Mouse (Mus musculus): ENCODE results near the gene Chchd5.
A peak's percentile ranks its signal among the peaks of the same experiment; 100 is the strongest.

Gene Chchd5

DNA sequence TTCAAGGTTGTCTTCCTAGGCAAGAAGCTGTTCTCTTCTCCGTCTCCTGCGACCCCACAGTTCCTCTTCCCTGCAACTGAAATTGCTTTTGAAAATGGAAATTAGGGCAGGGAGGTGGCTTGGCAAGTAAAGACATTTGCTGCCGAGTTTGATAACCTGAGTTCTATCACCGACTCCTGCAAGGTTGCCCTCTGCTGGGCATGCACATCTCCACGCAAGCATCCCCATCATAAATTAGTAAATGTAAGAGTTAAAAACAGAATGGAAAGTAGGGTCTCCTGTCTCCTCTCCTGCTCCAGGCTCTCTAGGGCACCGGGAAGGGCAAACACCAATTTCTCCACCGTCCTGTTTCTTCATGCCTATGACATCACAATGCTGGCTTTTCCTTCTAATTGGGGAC lies 2.7 kb downstream of the Chchd5 start:
- Histone ChIP-seq H3K4me3 (replicated peaks; ENCODE audit: low read length) (no peak overlapping the region), H3K27me3 (ENCODE audit: insufficient read depth, low read length) (no peaks in the 10 kb centered on the region), H3K36me3 (ENCODE audit: insufficient read depth, low read length) (peaks cover 54% of the 10 kb centered on the region), H3K4me1 (replicated peaks; ENCODE audit: low read depth, low read length) (peaks cover 49% of the 10 kb centered on the region), H3K9me3 (ENCODE audit: low read length) (no peaks in the 10 kb centered on the region)
- TF ChIP-seq CTCF (conservative IDR thresholded peaks at IDR 0.05; ENCODE audit: low read length) (no peak; the same call in 1 of the 2 replicates), NANOG (IDR thresholded peaks at IDR 0.05; ENCODE audit: borderline replicate concordance, low read length) (no peak), POU5F1 (IDR thresholded peaks at IDR 0.05; ENCODE audit: borderline replicate concordance, low read length) (no peak)

GRCm38 (mm10) chr2:129133006-129133805 lies 3.7 kb downstream of the Chchd5 start:
- Histone ChIP-seq H3K4me3 (replicated peaks; ENCODE audit: low read length) (no peak overlapping the region), H3K9me3 (ENCODE audit: low read length) (no peaks in the 10 kb centered on the region), H3K4me1 (replicated peaks; ENCODE audit: low read depth, low read length) (peaks cover 48% of the 10 kb centered on the region), H3K27me3 (ENCODE audit: insufficient read depth, low read length) (no peaks in the 10 kb centered on the region), H3K36me3 (ENCODE audit: insufficient read depth, low read length) (peaks cover 53% of the 10 kb centered on the region)
- no peak for TF ChIP-seq CTCF (conservative IDR thresholded peaks at IDR 0.05; ENCODE audit: low read length)
- no peak for TF ChIP-seq NANOG (IDR thresholded peaks at IDR 0.05; ENCODE audit: borderline replicate concordance, low read length)
- TF ChIP-seq POU5F1 (IDR thresholded peaks at IDR 0.05; ENCODE audit: borderline replicate concordance, low read length): no peak

- Histone ChIP-seq H3K4me3 (replicated peaks; ENCODE audit: low read length) (no peak overlapping the region), H3K4me1 (replicated peaks; ENCODE audit: low read depth, low read length) (no peaks in the 10 kb centered on the region; the same call in 1 of the 2 replicates), H3K27me3 (ENCODE audit: insufficient read depth, low read length) (no peaks in the 10 kb centered on the region), H3K36me3 (ENCODE audit: insufficient read depth, low read length) (peaks cover 8% of the 10 kb centered on the region), H3K9me3 (ENCODE audit: low read length) (no peaks in the 10 kb centered on the region)
- TF ChIP-seq CTCF (conservative IDR thresholded peaks at IDR 0.05; ENCODE audit: low read length): no peak
- TF ChIP-seq NANOG (IDR thresholded peaks at IDR 0.05; ENCODE audit: borderline replicate concordance, low read length): no peak
- TF ChIP-seq POU5F1 (IDR thresholded peaks at IDR 0.05; ENCODE audit: borderline replicate concordance, low read length): no peak
Measured at GRCm38 (mm10) chr2:129139906-129140305, 10.4 kb downstream of the Chchd5 start.

DNA sequence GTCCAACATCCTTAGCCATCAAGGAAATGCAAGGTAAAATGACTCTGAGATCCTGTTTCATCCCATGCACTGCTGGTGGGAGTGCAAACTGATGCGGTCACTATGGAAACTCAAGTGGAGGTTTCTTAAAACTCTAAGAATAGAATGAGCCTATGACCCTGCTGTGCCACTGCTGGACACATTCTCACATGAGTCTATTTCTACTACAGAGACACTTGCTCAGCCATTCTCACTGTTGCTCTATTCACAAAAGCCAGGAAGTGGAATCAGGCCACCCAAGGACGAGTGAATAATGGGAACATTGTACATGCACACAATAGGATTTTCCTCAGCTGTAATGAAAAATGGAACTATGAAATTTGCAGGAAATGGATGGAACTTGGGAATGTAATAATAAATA lies 19.3 kb downstream of the Chchd5 start:
- no peak overlapping the region for H3K4me3 ChIP-seq (replicated peaks; ENCODE audit: low read length)
- no peaks in the 10 kb centered on the region for H3K9me3 ChIP-seq (ENCODE audit: low read length)
- no peaks in the 10 kb centered on the region for H3K27me3 ChIP-seq (ENCODE audit: insufficient read depth, low read length)
- peaks cover 7% of the 10 kb centered on the region for H3K4me1 ChIP-seq (replicated peaks; ENCODE audit: low read depth, low read length)
- no peaks in the 10 kb centered on the region for H3K36me3 ChIP-seq (ENCODE audit: insufficient read depth, low read length)
- TF ChIP-seq NANOG (IDR thresholded peaks at IDR 0.05; ENCODE audit: borderline replicate concordance, low read length) (peak; percentile 25; the same call in 1 of the 2 replicates), POU5F1 (IDR thresholded peaks at IDR 0.05; ENCODE audit: borderline replicate concordance, low read length) (no peak), CTCF (conservative IDR thresholded peaks at IDR 0.05; ENCODE audit: low read length) (no peak)

DNA sequence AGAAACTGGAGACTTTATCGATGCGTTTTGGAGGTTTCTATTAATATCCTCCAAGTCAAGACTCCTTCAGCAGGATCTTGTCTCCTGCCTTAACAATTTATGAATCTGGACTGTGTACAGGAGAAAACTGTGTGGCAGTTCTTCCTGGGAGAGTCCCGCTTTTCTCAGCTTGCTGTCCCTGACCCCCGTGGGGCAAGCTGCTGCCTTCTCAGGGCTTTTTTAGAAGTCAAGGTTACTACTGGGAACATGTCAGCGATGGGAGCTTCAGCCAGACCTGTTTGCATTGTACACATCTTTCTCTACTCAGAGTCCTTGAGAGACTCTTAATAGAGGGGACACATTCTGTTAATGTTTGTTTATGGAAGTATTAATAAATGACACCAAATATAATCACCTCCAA lies 20.9 kb downstream of the Chchd5 start:
- Histone ChIP-seq H3K9me3 (ENCODE audit: low read length) (no peaks in the 10 kb centered on the region), H3K36me3 (ENCODE audit: insufficient read depth, low read length) (no peaks in the 10 kb centered on the region), H3K4me3 (replicated peaks; ENCODE audit: low read length) (no peak overlapping the region), H3K4me1 (replicated peaks; ENCODE audit: low read depth, low read length) (peaks cover 7% of the 10 kb centered on the region), H3K27me3 (ENCODE audit: insufficient read depth, low read length) (no peaks in the 10 kb centered on the region)
- no peak for TF ChIP-seq CTCF (conservative IDR thresholded peaks at IDR 0.05; ENCODE audit: low read length)
- no peak for TF ChIP-seq NANOG (IDR thresholded peaks at IDR 0.05; ENCODE audit: borderline replicate concordance, low read length)
- TF ChIP-seq POU5F1 (IDR thresholded peaks at IDR 0.05; ENCODE audit: borderline replicate concordance, low read length): no peak

GRCm38 (mm10) chr2:129151111-129151510 lies 21.6 kb downstream of the Chchd5 start:
- H3K4me1 ChIP-seq (replicated peaks; ENCODE audit: low read depth, low read length): peaks cover 7% of the 10 kb centered on the region
- H3K27me3 ChIP-seq (ENCODE audit: insufficient read depth, low read length): no peaks in the 10 kb centered on the region
- H3K9me3 ChIP-seq (ENCODE audit: low read length): no peaks in the 10 kb centered on the region
- H3K4me3 ChIP-seq (replicated peaks; ENCODE audit: low read length): no peak overlapping the region
- TF ChIP-seq NANOG (IDR thresholded peaks at IDR 0.05; ENCODE audit: borderline replicate concordance, low read length): no peak
- TF ChIP-seq CTCF (conservative IDR thresholded peaks at IDR 0.05; ENCODE audit: low read length): no peak
- no peak for TF ChIP-seq POU5F1 (IDR thresholded peaks at IDR 0.05; ENCODE audit: borderline replicate concordance, low read length)
- H3K36me3 ChIP-seq (ENCODE audit: insufficient read depth, low read length): no peaks in the 10 kb centered on the region

- H3K4me3 ChIP-seq (replicated peaks; ENCODE audit: low read length): no peak overlapping the region
- no peaks in the 10 kb centered on the region for H3K27me3 ChIP-seq (ENCODE audit: insufficient read depth, low read length)
- TF ChIP-seq POU5F1 (IDR thresholded peaks at IDR 0.05; ENCODE audit: borderline replicate concordance, low read length) (no peak), NANOG (IDR thresholded peaks at IDR 0.05; ENCODE audit: borderline replicate concordance, low read length) (no peak), CTCF (conservative IDR thresholded peaks at IDR 0.05; ENCODE audit: low read length) (no peak)
- no peaks in the 10 kb centered on the region for H3K36me3 ChIP-seq (ENCODE audit: insufficient read depth, low read length)
- H3K4me1 ChIP-seq (replicated peaks; ENCODE audit: low read depth, low read length): peaks cover 7% of the 10 kb centered on the region
- no peaks in the 10 kb centered on the region for H3K9me3 ChIP-seq (ENCODE audit: low read length)
Measured at GRCm38 (mm10) chr2:129152751-129153150, 23.3 kb downstream of the Chchd5 start.

GRCm38 (mm10) chr2:129164815-129165214 lies 35.3 kb downstream of the Chchd5 start:
- peaks cover 33% of the 10 kb centered on the region for H3K4me1 ChIP-seq (replicated peaks; ENCODE audit: low read depth, low read length)
- no peaks in the 10 kb centered on the region for H3K36me3 ChIP-seq (ENCODE audit: insufficient read depth, low read length)
- H3K9me3 ChIP-seq (ENCODE audit: low read length): no peaks in the 10 kb centered on the region
- H3K27me3 ChIP-seq (ENCODE audit: insufficient read depth, low read length): no peaks in the 10 kb centered on the region
- no peak for TF ChIP-seq POU5F1 (IDR thresholded peaks at IDR 0.05; ENCODE audit: borderline replicate concordance, low read length)
- no peak for TF ChIP-seq NANOG (IDR thresholded peaks at IDR 0.05; ENCODE audit: borderline replicate concordance, low read length)
- TF ChIP-seq CTCF (conservative IDR thresholded peaks at IDR 0.05; ENCODE audit: low read length): no peak
- no peak overlapping the region for H3K4me3 ChIP-seq (replicated peaks; ENCODE audit: low read length)
